19 mouse cellular contexts compared by ENCODE assay signal in genomic region chr6:134301951-134302350, GRCm38 (mm10).
"Had no signal": no experiment of that assay in that cellular context is flagged by ENCODE, and none has a peak within 500 bp of the region (broad histone marks: within the 10 kb centered on the region; RNA-seq: fewer than 3 reads in every experiment).

No protein-coding gene starts in this region.

- H3K9me3 ChIP-seq: limb, embryonic 12.5 days; limb, embryonic 15.5 days; midbrain, embryonic 10.5 days; midbrain, embryonic 13.5 days; stomach, embryonic 15.5 days had no signal

- H3K36me3 ChIP-seq: limb, embryonic 12.5 days; limb, embryonic 15.5 days; midbrain, embryonic 10.5 days; midbrain, embryonic 13.5 days; stomach, embryonic 15.5 days had no signal

- H3K27me3 ChIP-seq: limb, embryonic 12.5 days; limb, embryonic 15.5 days; midbrain, embryonic 13.5 days; stomach, embryonic 15.5 days had no signal

- H3K9ac ChIP-seq: limb, embryonic 12.5 days; limb, embryonic 15.5 days; liver, embryonic 14.5 days; liver, postnatal 0 days; lung, embryonic 14.5 days; midbrain, embryonic 13.5 days; stomach, embryonic 15.5 days had no signal

- H3K27ac ChIP-seq: limb, embryonic 12.5 days; limb, embryonic 15.5 days; liver, embryonic 14.5 days; midbrain, embryonic 10.5 days; midbrain, embryonic 13.5 days; stomach, embryonic 15.5 days had no signal

- H3K4me1 ChIP-seq: limb, embryonic 12.5 days; limb, embryonic 15.5 days; midbrain, embryonic 10.5 days; midbrain, embryonic 13.5 days; stomach, embryonic 15.5 days had no signal

- ATAC-seq: liver, postnatal 0 days; midbrain, embryonic 13.5 days; midbrain, embryonic 16.5 days had no signal

- H3K4me3 ChIP-seq: limb, embryonic 12.5 days; limb, embryonic 15.5 days; megakaryocyte, embryonic 14.5 days; midbrain, embryonic 10.5 days; midbrain, embryonic 13.5 days; myocyte; stomach, embryonic 15.5 days had no signal

- H3K4me2 ChIP-seq: limb, embryonic 12.5 days; limb, embryonic 15.5 days; liver, embryonic 11.5 days; lung, embryonic 14.5 days; midbrain, embryonic 13.5 days; stomach, embryonic 15.5 days had no signal

- DNase-seq: kidney, adult 9 months; kidney, postnatal 14 days; kidney, postnatal 4 days; left cerebral cortex, postnatal 4 days; liver, postnatal 0 days; lung, embryonic 14.5 days; lung, postnatal 10 days; lung, postnatal 36 days; thymus, postnatal 25 days had no signal
